Mouse (Mus musculus) intestine, postnatal 0 days (tissue): ENCODE measurements around the gene Antxr2. TPM values are rescaled to one million over a fixed set of nuclear protein-coding genes. Genes with fewer than 3 reads are reported as not detected.

Source experiments
- ATAC-seq: fragments of 200-750 bp; cut with Nextera tagmentation; 2 replicates; pipeline ENCODE4 v1.8.0; 2017; ENCODE audit warnings: mild to moderate bottlenecking, moderate TSS enrichment, moderate library complexity
- H3K27ac ChIP-seq: fragments of 300-500 bp; sonication (generic); 2 replicates; pipeline ENCODE4 v1.5.1; 2014; ENCODE audit warnings: mild to moderate bottlenecking, low read depth, low read length, moderate library complexity
- H3K27me3 ChIP-seq: fragments of 300-500 bp; sonication (generic); replicated peaks from 2 replicates; pipeline ENCODE4 v1.6.1; 2014; ENCODE audit warnings: low read length, mixed read lengths; ENCODE audit not compliant: control insufficient read depth, insufficient read depth
- H3K36me3 ChIP-seq: fragments of 300-500 bp; sonication (generic); 2 replicates; pipeline ENCODE4 v1.6.1; 2014; ENCODE audit warnings: mild to moderate bottlenecking, moderate library complexity; ENCODE audit not compliant: control insufficient read depth, insufficient read depth
- H3K4me1 ChIP-seq: fragments of 300-500 bp; sonication (generic); replicated peaks from 2 replicates; pipeline ENCODE4 v1.6.1; 2014; ENCODE audit warnings: antibody characterized with exemption, low read length, mixed read lengths; ENCODE audit not compliant: control insufficient read depth, insufficient read depth
- H3K4me2 ChIP-seq: fragments of 300-500 bp; sonication (generic); replicated peaks from 2 replicates; pipeline ENCODE4 v1.6.1; 2014; ENCODE audit warnings: low read depth, mild to moderate bottlenecking, moderate library complexity
- H3K4me3 ChIP-seq: fragments of 300-500 bp; sonication (generic); 2 replicates; pipeline ENCODE4 v1.5.1; 2014; ENCODE audit warnings: low read depth, low read length
- H3K9ac ChIP-seq: fragments of 300-500 bp; sonication (generic); 2 replicates; pipeline ENCODE4 v1.6.1; 2014; ENCODE audit warnings: mild to moderate bottlenecking, low read depth, low read length
- H3K9me3 ChIP-seq: fragments of 300-500 bp; sonication (generic); 2 replicates; pipeline ENCODE4 v1.6.1; 2016; ENCODE audit warnings: mixed run types; ENCODE audit not compliant: control insufficient read depth
- CTCF ChIP-seq: sonication (generic); IDR thresholded peaks from 2 replicates; pipeline ENCODE4 v1.5.1; 2016; ENCODE audit warnings: low read depth, mild to moderate bottlenecking, control low read depth, antibody characterized with exemption, moderate library complexity
- WGBS: fragments of 180-500 bp; shearing (Covaris S2); extraction: QIAGEN DNeasy Blood & Tissue Kit; methylation state at CpG from one replicate; pipeline ENCODE4 v1.1.7; 2014; 5-methylcytosine and 5-hydroxymethylcytosine counted together
- polyA plus RNA-seq: library from polyadenylated mRNA; unstranded; fragments of >200 nt; fragmentation: Nextera tagmentation; extraction: Ambion mirVana; gene quantifications from 2 replicates; pipeline ENCODE4 v1.2.1, GENCODE M21; 2015

Antxr2 gene
- polyA plus RNA-seq, 1 experiment from 2014 or later, result 18.3 TPM

DNA sequence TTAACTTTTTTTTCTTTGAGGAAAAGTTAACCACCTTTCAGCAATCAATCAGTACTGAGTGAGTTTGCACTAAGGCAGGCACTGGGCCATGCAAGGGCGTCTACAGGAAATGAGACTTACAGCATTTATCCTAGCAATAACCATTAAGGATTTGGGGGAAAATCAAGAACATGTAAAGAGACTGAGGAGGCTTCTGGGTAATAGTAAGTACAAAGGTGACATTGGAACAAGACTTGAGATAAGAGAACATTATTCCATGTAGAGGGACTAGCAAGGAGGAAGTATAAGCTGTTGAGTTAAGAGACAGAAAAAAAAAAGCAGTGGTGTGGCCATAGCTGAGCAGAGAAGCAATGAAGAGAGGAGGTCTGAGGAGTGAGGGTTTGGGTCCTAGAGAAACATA lies 57.5 kb downstream of the Antxr2 start:
- no peaks in the 10 kb centered on the region for H3K9me3 ChIP-seq
- WGBS, result 19% methylated on average over 1 of the region's 1 CpGs
- peak; percentile 79 for ATAC-seq
- H3K4me3 ChIP-seq, result no peak overlapping the region
- TF ChIP-seq CTCF, result no peak
- no peak overlapping the region for H3K9ac ChIP-seq
- H3K27me3 ChIP-seq, result no peaks in the 10 kb centered on the region
- H3K4me2 ChIP-seq, result no peak overlapping the region
- peaks cover 7% of the 10 kb centered on the region; the same call in 1 of the 2 replicates for H3K36me3 ChIP-seq
- no peaks in the 10 kb centered on the region for H3K4me1 ChIP-seq
- no peak overlapping the region; the same call in 1 of the 2 replicates for H3K27ac ChIP-seq

DNA sequence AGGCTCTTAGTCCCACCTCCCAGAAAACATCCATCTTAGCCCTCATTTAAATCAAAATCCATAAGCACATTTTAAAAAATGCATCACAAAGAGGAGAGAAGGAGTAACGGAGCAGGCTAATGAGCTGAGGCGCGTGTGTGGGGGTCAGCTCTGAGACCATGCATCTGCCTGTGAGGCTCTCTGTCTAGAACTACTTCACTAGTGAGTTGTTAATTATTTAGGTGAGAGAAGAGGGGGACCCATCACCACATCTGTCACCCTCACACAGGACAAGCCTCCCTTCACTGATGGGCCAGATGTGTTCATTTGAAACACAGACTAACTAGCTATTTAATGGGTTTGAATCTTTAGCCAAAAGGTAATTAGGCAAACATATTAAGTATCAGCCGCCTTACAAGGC lies 58.8 kb downstream of the Antxr2 start:
- Histone ChIP-seq H3K4me1 (no peaks in the 10 kb centered on the region), H3K27ac (no peak overlapping the region), H3K9me3 (no peaks in the 10 kb centered on the region), H3K4me3 (no peak overlapping the region), H3K9ac (no peak overlapping the region), H3K4me2 (no peak overlapping the region), H3K36me3 (peaks cover 7% of the 10 kb centered on the region; the same call in 1 of the 2 replicates), H3K27me3 (no peaks in the 10 kb centered on the region)
- no peak for ATAC-seq
- WGBS, result 95% methylated on average over 4 of the region's 4 CpGs
- no peak for TF ChIP-seq CTCF

DNA sequence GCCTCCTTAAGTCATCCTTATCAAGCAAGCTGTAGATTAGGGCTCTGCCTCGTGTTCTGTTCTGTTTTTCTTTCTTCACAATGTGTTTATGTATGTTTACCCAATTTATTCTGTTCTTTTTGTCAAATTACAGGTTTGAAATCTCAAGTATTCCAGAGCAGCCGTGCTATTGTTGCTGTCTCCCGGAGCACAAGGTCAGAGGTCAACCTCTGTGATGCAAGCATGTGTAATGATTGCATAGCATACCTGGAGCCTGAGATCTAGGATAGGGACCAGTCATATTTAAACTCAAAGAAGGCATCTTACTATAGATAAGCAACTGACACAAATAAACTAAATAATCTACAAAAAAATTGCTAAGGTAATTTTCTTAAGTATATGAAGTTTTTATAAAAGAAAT lies 59.6 kb downstream of the Antxr2 start:
- H3K4me2 ChIP-seq, result no peak overlapping the region
- no peaks in the 10 kb centered on the region for H3K27me3 ChIP-seq
- no peak for ATAC-seq
- no peaks in the 10 kb centered on the region for H3K9me3 ChIP-seq
- H3K4me1 ChIP-seq, result no peaks in the 10 kb centered on the region
- no peak overlapping the region for H3K9ac ChIP-seq
- H3K36me3 ChIP-seq, result peaks cover 7% of the 10 kb centered on the region; the same call in 1 of the 2 replicates
- TF ChIP-seq CTCF, result no peak
- no peak overlapping the region for H3K4me3 ChIP-seq
- WGBS, result 32% methylated on average over 3 of the region's 3 CpGs
- H3K27ac ChIP-seq, result no peak overlapping the region

DNA sequence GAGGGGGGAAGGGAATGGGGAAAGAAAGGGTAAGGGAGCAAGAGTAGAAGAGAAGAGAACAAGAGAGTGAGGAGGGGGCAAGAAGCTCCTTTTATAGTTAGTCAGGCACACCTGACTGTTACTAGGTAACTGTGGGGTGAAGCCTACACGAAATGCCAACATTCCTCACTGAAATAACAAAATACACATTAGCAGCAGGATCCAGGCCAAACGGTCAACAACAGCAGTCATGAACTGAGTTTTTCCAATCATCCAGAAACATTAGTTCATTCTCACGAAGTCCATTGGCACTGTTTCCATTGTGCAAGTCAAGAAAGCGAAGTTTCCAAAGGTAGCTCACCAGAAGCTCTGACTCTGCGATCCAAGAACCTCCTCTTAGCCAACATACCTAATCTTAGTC lies 63.8 kb downstream of the Antxr2 start:
- peaks cover 7% of the 10 kb centered on the region; the same call in 1 of the 2 replicates for H3K36me3 ChIP-seq
- ATAC-seq, result no peak
- H3K4me2 ChIP-seq, result no peak overlapping the region
- no peak overlapping the region for H3K27ac ChIP-seq
- 89% methylated on average over 5 of the region's 5 CpGs for WGBS
- H3K9me3 ChIP-seq, result no peaks in the 10 kb centered on the region
- H3K4me3 ChIP-seq, result no peak overlapping the region
- no peaks in the 10 kb centered on the region for H3K4me1 ChIP-seq
- TF ChIP-seq CTCF, result no peak
- no peak overlapping the region for H3K9ac ChIP-seq
- no peaks in the 10 kb centered on the region for H3K27me3 ChIP-seq

DNA sequence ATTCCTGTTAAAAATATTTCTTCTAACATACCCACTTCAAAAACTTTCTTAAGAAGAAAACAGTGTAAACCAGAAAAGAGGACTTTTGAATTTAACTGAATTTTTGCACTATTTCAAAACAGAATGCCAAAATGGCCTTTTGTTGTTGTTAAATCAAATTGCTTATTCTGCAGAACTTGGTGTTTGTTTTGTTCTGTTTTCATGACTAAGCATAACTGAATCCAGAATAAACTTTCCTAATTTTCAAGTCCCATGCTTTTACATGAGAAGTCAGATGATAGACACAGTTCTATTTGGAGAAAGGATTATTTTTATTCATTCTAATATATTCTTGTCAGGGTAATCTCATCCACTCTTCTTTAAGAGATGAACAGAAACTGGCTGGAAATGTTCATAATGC lies 64.7 kb downstream of the Antxr2 start:
- Histone ChIP-seq H3K4me2 (no peak overlapping the region), H3K27ac (no peak overlapping the region), H3K9ac (no peak overlapping the region), H3K36me3 (peaks cover 7% of the 10 kb centered on the region; the same call in 1 of the 2 replicates), H3K4me3 (no peak overlapping the region), H3K27me3 (no peaks in the 10 kb centered on the region), H3K9me3 (no peaks in the 10 kb centered on the region), H3K4me1 (no peaks in the 10 kb centered on the region)
- no peak for ATAC-seq
- TF ChIP-seq CTCF, result no peak

DNA sequence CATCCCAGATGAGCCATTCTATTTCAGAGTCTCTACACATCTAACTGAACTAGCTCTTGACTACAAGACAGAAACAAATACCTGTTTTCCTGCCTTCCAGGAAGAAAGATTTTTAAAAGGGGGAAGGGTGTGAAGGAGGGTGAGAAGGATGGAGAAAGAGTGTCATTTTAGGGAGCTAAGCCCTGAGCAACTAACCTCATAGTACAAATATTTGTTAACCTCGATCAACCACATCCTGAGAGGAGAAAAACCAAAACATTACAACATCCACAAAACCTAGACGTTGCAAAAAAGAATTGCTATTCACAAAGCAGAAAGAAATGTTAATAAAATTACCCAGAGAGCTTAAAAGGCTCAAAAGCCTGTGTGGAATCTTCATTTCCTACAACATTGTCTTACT lies 66.4 kb downstream of the Antxr2 start:
- WGBS, result 61% methylated on average over 2 of the region's 2 CpGs
- H3K4me2 ChIP-seq, result no peak overlapping the region
- ATAC-seq, result no peak
- no peaks in the 10 kb centered on the region for H3K27me3 ChIP-seq
- H3K27ac ChIP-seq, result no peak overlapping the region
- TF ChIP-seq CTCF, result no peak
- H3K9me3 ChIP-seq, result no peaks in the 10 kb centered on the region
- H3K9ac ChIP-seq, result no peak overlapping the region
- H3K4me3 ChIP-seq, result no peak overlapping the region
- peaks cover 19% of the 10 kb centered on the region for H3K36me3 ChIP-seq
- H3K4me1 ChIP-seq, result no peaks in the 10 kb centered on the region

DNA sequence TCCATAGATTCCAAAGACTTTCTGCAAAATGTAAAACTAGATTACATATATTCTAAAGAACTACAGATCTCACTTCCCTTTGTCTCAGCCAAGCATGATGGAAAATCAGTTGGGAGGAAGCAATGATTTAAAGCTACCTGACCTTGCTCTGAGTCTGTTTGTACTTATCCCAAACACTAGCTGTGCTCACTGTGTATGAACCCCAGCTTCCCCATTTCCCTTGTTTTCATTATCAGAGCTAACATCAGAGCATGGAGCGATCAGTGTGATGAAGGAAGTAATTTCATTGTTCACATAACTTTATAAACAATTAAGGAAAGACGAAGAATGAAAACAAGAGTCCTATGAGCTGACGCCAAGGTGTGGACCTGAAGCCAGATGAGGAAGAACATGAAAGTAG lies 68.3 kb downstream of the Antxr2 start:
- 74% methylated on average over 3 of the region's 3 CpGs for WGBS
- no peak for TF ChIP-seq CTCF
- no peak overlapping the region for H3K4me3 ChIP-seq
- H3K9ac ChIP-seq, result no peak overlapping the region
- H3K27me3 ChIP-seq, result no peaks in the 10 kb centered on the region
- H3K4me1 ChIP-seq, result no peaks in the 10 kb centered on the region
- H3K9me3 ChIP-seq, result no peaks in the 10 kb centered on the region
- no peak for ATAC-seq
- no peak overlapping the region for H3K4me2 ChIP-seq
- H3K36me3 ChIP-seq, result peaks cover 27% of the 10 kb centered on the region
- H3K27ac ChIP-seq, result no peak overlapping the region
